ENCODE assay signal across 10 mouse cellular contexts in the genomic region with DNA sequence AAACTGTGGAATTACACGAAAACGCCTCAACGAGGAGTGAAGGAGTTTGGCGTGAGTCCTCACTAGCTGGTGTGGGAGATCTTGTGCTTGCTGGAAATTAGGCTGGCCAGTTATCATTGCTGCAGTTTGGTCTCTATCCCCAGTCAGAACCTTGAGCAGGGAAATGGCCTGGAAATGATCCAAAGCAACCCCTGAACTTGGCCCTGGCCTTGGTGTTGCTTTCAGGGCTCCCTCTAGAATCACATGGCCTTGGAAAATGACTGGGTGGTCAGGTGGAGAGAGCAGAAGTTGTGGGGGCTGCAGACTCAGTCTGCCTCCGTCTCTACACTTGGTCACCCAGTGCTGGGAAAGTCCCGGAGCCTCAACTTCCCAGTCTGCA.
DNase-seq lines count a peak whose midpoint lies in the region; ATAC-seq and TF ChIP-seq lines count a peak whose summit lies in the region.
"Had no signal": no experiment of that assay in that cellular context is flagged by ENCODE, and none has a peak within 500 bp of the region (broad histone marks: within the 10 kb centered on the region; RNA-seq: fewer than 3 reads in every experiment).

No protein-coding gene starts in this region.

- H3K4me2 ChIP-seq in kidney, embryonic 14.5 days (replicated peaks; ENCODE audit: low read depth, low read length) = no peak overlapping the region
- no peak overlapping the region for H3K4me2 ChIP-seq in forebrain, postnatal 0 days (ENCODE audit: low read depth)
- 0 out of 2 replicates have a peak overlapping the region, but pooled peaks have one; percentile 21 for H3K4me2 ChIP-seq in midbrain, embryonic 13.5 days (replicated peaks)
- H3K4me2 ChIP-seq: stomach, embryonic 15.5 days had no signal

- H3K36me3 ChIP-seq in kidney, embryonic 14.5 days (ENCODE audit: control insufficient read depth, insufficient read depth, low read length) = 0 out of 2 replicates have a peak, but pooled peaks cover 4% of the 10 kb centered on the region
- 0 out of 2 replicates have a peak, but pooled peaks cover 3% of the 10 kb centered on the region for H3K36me3 ChIP-seq in forebrain, postnatal 0 days (ENCODE audit: insufficient read depth)
- 0 out of 2 replicates have a peak, but pooled peaks cover 3% of the 10 kb centered on the region for H3K36me3 ChIP-seq in midbrain, embryonic 13.5 days
- H3K36me3 ChIP-seq: stomach, embryonic 15.5 days had no signal

- no peak for ATAC-seq in kidney, embryonic 14.5 days (ENCODE audit: low FRiP score, low TSS enrichment)
- ATAC-seq in forebrain, postnatal 0 days = no peak
- 0 out of 2 replicates have a peak, but pooled peaks have one; percentile 16 for ATAC-seq in midbrain, embryonic 13.5 days

- no peak overlapping the region for H3K9ac ChIP-seq in kidney, embryonic 14.5 days (ENCODE audit: low read depth, low read length)
- no peak overlapping the region for H3K9ac ChIP-seq in forebrain, postnatal 0 days
- no peak overlapping the region for H3K9ac ChIP-seq in midbrain, embryonic 13.5 days (replicated peaks)
- H3K9ac ChIP-seq: stomach, embryonic 15.5 days had no signal

- no peak for TF ChIP-seq CTCF in forebrain, postnatal 0 days (IDR thresholded peaks at IDR 0.05; ENCODE audit: low read depth)

- DNase-seq in kidney, adult 18-20 months = peak; percentile 19
- DNase-seq in adrenal gland, postnatal 36 days = peak; percentile 33 to 58
- no peak for DNase-seq in forebrain, postnatal 0 days
- DNase-seq in spleen, adult 18-20 months = no peak
- no peak for DNase-seq in embryo, embryonic 10 days (ENCODE audit: low spot score)
- DNase-seq in gastrocnemius, postnatal 10 days = no peak
- DNase-seq: lung, postnatal 4 days had no signal

- no peaks in the 10 kb centered on the region for H3K9me3 ChIP-seq in kidney, embryonic 14.5 days (ENCODE audit: control insufficient read depth, low read length)
- H3K9me3 ChIP-seq in forebrain, postnatal 0 days (ENCODE audit: low read length) = no peaks in the 10 kb centered on the region
- H3K9me3 ChIP-seq in midbrain, embryonic 13.5 days = no peaks in the 10 kb centered on the region
- H3K9me3 ChIP-seq: stomach, embryonic 15.5 days had no signal

- no peak overlapping the region for H3K4me3 ChIP-seq in kidney, embryonic 14.5 days (ENCODE audit: low read length)
- no peak overlapping the region for H3K4me3 ChIP-seq in forebrain, postnatal 0 days (ENCODE audit: low read depth, low read length)
- H3K4me3 ChIP-seq in midbrain, embryonic 13.5 days (replicated peaks) = no peak overlapping the region
- H3K4me3 ChIP-seq: stomach, embryonic 15.5 days had no signal

- H3K27me3 ChIP-seq in kidney, embryonic 14.5 days (ENCODE audit: control insufficient read depth, insufficient read depth, low read length) = no peaks in the 10 kb centered on the region
- H3K27me3 ChIP-seq in forebrain, postnatal 0 days (ENCODE audit: insufficient read depth, low read length) = no peaks in the 10 kb centered on the region
- no peaks in the 10 kb centered on the region for H3K27me3 ChIP-seq in midbrain, embryonic 13.5 days
- H3K27me3 ChIP-seq: stomach, embryonic 15.5 days had no signal

- WGBS in kidney, embryonic 14.5 days = 46% methylated on average over 6 of the region's 6 CpGs
- 45% methylated on average over 6 of the region's 6 CpGs for WGBS in forebrain, postnatal 0 days
- 52% methylated on average over 6 of the region's 6 CpGs for WGBS in midbrain, embryonic 13.5 days

- H3K4me1 ChIP-seq in kidney, embryonic 14.5 days (ENCODE audit: control insufficient read depth, insufficient read depth, low read length) = 0 out of 2 replicates have a peak, but pooled peaks cover 8% of the 10 kb centered on the region
- H3K4me1 ChIP-seq in forebrain, postnatal 0 days (ENCODE audit: insufficient read depth) = 0 out of 2 replicates have a peak, but pooled peaks cover 5% of the 10 kb centered on the region
- H3K4me1 ChIP-seq in midbrain, embryonic 13.5 days (replicated peaks) = peaks cover 30% of the 10 kb centered on the region

- H3K27ac ChIP-seq in kidney, embryonic 14.5 days (ENCODE audit: low read depth, low read length) = no peak overlapping the region
- H3K27ac ChIP-seq in forebrain, postnatal 0 days (ENCODE audit: low read depth, low read length) = peak overlapping the region; percentile 50
- peak overlapping the region; percentile 82 for H3K27ac ChIP-seq in midbrain, embryonic 13.5 days
- H3K27ac ChIP-seq: stomach, embryonic 15.5 days had no signal

Comparison
In these comparisons a context has a peak if more than half of its experiments do, and no peak if none do; other contexts are left out.
1. DNase-seq: peak in kidney, adult 18-20 months (single experiment) and adrenal gland, postnatal 36 days (2 of 2); none in forebrain, postnatal 0 days (single experiment), spleen, adult 18-20 months (0 of 2), embryo, embryonic 10 days (single experiment) and gastrocnemius, postnatal 10 days (single experiment).